Mouse (Mus musculus) ES-CJ7 (cell line): ENCODE measurements at regions not wholly inside any gene's neighbourhood (a gene's known extent, or its start where the extent isn't known, plus 50 kb on each side); places are given as distances from the start of the nearest gene placed in this dataset.

Experiments used
- DNase-seq: peaks from one replicate; pipeline ENCODE4 v3.0.0; 2011; ENCODE audit warnings: low read depth, low spot score

DNA sequence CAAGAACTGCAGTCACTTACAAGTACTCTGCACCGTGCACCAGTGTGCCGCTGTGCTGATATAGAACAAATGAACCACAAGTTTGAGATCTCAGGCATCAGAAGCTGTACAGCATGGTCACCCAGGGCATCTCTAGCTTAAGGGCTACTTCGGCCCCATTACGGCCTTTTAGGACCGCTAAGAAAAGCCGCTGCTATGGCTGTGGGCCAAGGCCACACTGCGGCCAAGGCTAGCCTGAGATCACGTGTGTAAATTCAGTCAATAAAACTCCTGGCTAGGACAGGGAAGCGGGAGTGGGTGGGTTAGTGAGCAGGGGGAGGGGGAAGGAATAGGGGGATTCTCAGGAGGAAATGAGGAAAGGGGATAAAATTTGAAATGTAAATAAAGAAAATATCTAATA lies 50.9 kb upstream of the Atp12a start:
- DNase-seq: no peak

DNA sequence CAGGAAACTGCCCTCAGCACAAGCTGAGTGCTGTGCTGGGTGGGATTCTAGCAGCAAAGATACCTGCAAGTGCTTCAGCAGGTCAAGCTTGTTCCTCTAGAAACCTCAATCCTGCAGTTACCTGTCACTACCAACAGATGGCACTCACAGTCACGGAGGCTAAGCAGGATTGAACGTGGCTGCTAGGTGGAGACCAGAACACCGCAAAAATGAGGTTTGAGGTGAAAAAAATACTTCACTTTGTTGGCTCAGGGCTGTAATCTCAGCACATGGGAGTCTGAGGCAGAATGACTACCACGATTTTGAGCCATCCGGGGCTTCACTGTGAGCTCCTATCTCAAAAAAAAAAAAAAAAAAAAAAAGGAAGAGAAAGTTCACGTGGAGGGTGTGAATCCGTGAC lies 50.4 kb upstream of the Atp12a start:
- DNase-seq: peak; percentile 83
